ENCODE assay signal across 21 mouse cellular contexts in genomic region chr8:54899444-54899843, GRCm38 (mm10). TPM values are rescaled to one million over a fixed set of nuclear protein-coding genes. Genes with fewer than 3 reads are reported as not detected.
DNase-seq lines count a peak whose midpoint lies in the region; TF ChIP-seq lines count a peak whose summit lies in the region.
"Had no signal": no experiment of that assay in that cellular context is flagged by ENCODE, and none has a peak within 500 bp of the region (broad histone marks: within the 10 kb centered on the region; RNA-seq: fewer than 3 reads in every experiment).

No protein-coding gene starts in this region.

- no peak overlapping the region for H3K27ac ChIP-seq in CH12.LX (ENCODE audit: insufficient read depth, low read depth)
- H3K27ac ChIP-seq in ES-E14 (ENCODE audit: insufficient read depth, low read depth, low read length, poor library complexity, severe bottlenecking): no peak overlapping the region

- H3K4me3 ChIP-seq in CH12.LX (replicated peaks in 1 of 3; ENCODE audit: low read depth in 2 of 3, low read length in 2 of 3, poor library complexity in 1 of 3) (no peak overlapping the region), ES-E14 (ENCODE audit: insufficient read depth in 1 of 2, low read depth in 1 of 2, low read length in 2 of 2, poor library complexity in 1 of 2, severe bottlenecking in 1 of 2) (no peak overlapping the region)

- no peak for TF ChIP-seq POLR2A in CH12.LX (IDR thresholded peaks at IDR 0.05; ENCODE audit: low read depth, low read length)

- H3K4me2 ChIP-seq in CH12.LX (ENCODE audit: insufficient read depth, low read depth, poor library complexity, severe bottlenecking): no peak overlapping the region

- no peaks in the 10 kb centered on the region for H3K79me2 ChIP-seq in CH12.LX (replicated peaks; ENCODE audit: control insufficient read depth, extremely low read depth, insufficient read depth, poor library complexity, severe bottlenecking)

- no peak overlapping the region for H3K9ac ChIP-seq in CH12.LX (ENCODE audit: insufficient read depth, low read depth)
- H3K9ac ChIP-seq in ES-E14 (ENCODE audit: insufficient read depth, low read depth, low read length, poor library complexity, severe bottlenecking): no peak overlapping the region

- no peaks in the 10 kb centered on the region for H3K4me1 ChIP-seq in CH12.LX (ENCODE audit: control insufficient read depth in 1 of 2, insufficient read depth in 2 of 2)
- no peaks in the 10 kb centered on the region for H3K4me1 ChIP-seq in ES-E14 (ENCODE audit: control insufficient read depth in 2 of 2, insufficient read depth in 2 of 2, low read length in 2 of 2, poor library complexity in 1 of 2)

- H3K9me3 ChIP-seq in CH12.LX (replicated peaks; ENCODE audit: low read length) (no peaks in the 10 kb centered on the region), ES-E14 (ENCODE audit: control insufficient read depth, insufficient read depth, low read depth, low read length) (no peaks in the 10 kb centered on the region)
- H3K9me3 ChIP-seq: G1E had no signal

- TF ChIP-seq EP300 in CH12.LX (IDR thresholded peaks at IDR 0.05; ENCODE audit: low read length): no peak

- H3K36me3 ChIP-seq in CH12.LX (replicated peaks in 1 of 2; ENCODE audit: control insufficient read depth in 1 of 2, insufficient read depth in 1 of 2, low read length in 1 of 2) (no peaks in the 10 kb centered on the region), ES-E14 (ENCODE audit: control insufficient read depth, insufficient read depth, low read length, poor library complexity, severe bottlenecking) (no peaks in the 10 kb centered on the region)
- H3K36me3 ChIP-seq: G1E had no signal

- no peak for TF ChIP-seq RAD21 in CH12.LX (IDR thresholded peaks at IDR 0.05; ENCODE audit: low read depth, low read length)

- dilution Hi-C loops in CH12.LX (cut with MboI; ENCODE audit: extremely low pct_ligation_motif_present, extremely low pct_unique_long_range_greater_than_20kb, low sequenced_read_pairs): no loop called here

- no peak for TF ChIP-seq CTCF in CH12.LX (conservative IDR thresholded peaks at IDR 0.05 in 1 of 2, IDR thresholded peaks at IDR 0.05 in 1 of 2; ENCODE audit: low read depth in 2 of 2, low read length in 2 of 2)

- DNase-seq in CH12.LX (ENCODE audit: extremely low read depth): no peak
- no peak for DNase-seq in ES-E14 (ENCODE audit: low read depth, low spot score)
- no peak for DNase-seq in cerebellum, postnatal 25 days
- DNase-seq in right cerebral cortex, postnatal 25 days: no peak
- DNase-seq: adrenal gland, adult 2 months; adrenal gland, adult 8-10 months; adrenal gland, postnatal 10 days; adrenal gland, postnatal 14 days; adrenal gland, postnatal 25 days; adrenal gland, postnatal 36 days; B cell, adult 2 months; cerebellum, adult 11 months; cerebellum, adult 11-12 months; cerebellum, adult 18-20 months; cerebellum, adult 2 months; cerebellum, adult 8-10 months had no signal

- in situ Hi-C loops in CH12.LX (cut with MboI; ENCODE audit: low pct_ligation_motif_present, low pct_unique_long_range_greater_than_20kb, low sequenced_read_pairs) (no loop called here), ES-E14 (cut with MboI; ENCODE audit: low sequenced_read_pairs in 2 of 2, unreplicated experiment in 2 of 2) (no loop called here)

- no peaks in the 10 kb centered on the region for H3K27me3 ChIP-seq in CH12.LX (replicated peaks)

TF ChIP-seq in CH12.LX, 34 proteins besides CTCF, POLR2A, EP300 and RAD21:
- peak; percentile 76 for TF ChIP-seq MAFK (IDR thresholded peaks at IDR 0.05; ENCODE audit: insufficient replicate concordance, low read length)
- no peak for TF ChIP-seq MEF2A (IDR thresholded peaks at IDR 0.05; ENCODE audit: borderline replicate concordance, low read depth, low read length)
- no peak for TF ChIP-seq BHLHE40 (IDR thresholded peaks at IDR 0.05; ENCODE audit: low read depth, low read length)

TF ChIP-seq in ES-E14, 5 proteins besides CTCF, POLR2A, EP300 and RAD21:
- no peak for TF ChIP-seq HCFC1 (IDR thresholded peaks at IDR 0.05; ENCODE audit: borderline replicate concordance, insufficient read depth, low read length)
- no peak for TF ChIP-seq ZC3H11A (IDR thresholded peaks at IDR 0.05; ENCODE audit: borderline replicate concordance, low read depth, low read length)
- peak; percentile 63; the same call in 1 of the 2 replicates for TF ChIP-seq MAFK (IDR thresholded peaks at IDR 0.05; ENCODE audit: insufficient read depth, low read depth, low read length)

RNA-seq across cellular contexts. Expression of gene Wdr17, which starts 12.5 kb away (rescaled TPM):
- 0.13 and 0.34 TPM in 2 replicates for total RNA-seq in CH12.LX (2012; rRNA removed)
- total RNA-seq in CH12.LX (2014; rRNA removed): 0.59 and 0.64 TPM in 2 replicates
- polyA plus RNA-seq in CH12.LX (2012; ENCODE audit: insufficient read length, low read depth): 0.60 and 0.83 TPM in 2 replicates
- total RNA-seq in ES-E14 (2012; rRNA removed): 1.1 and 1.2 TPM in 2 replicates
- total RNA-seq: adrenal gland, postnatal 14 days; MEL had no signal
- polyA plus RNA-seq: adrenal gland, adult 2 months; C2C12; CD4-positive, CD25-positive, alpha-beta regulatory T cell, adult 4 months; G1E had no signal

RNA-seq across cellular contexts. Expression of gene Gpm6a, which starts 55.2 kb away (rescaled TPM):
- total RNA-seq in CH12.LX (2012; rRNA removed) (6.4 and 8.3 TPM in 2 replicates), CH12.LX (2014; rRNA removed) (20.5 and 21.9 TPM in 2 replicates), ES-E14 (2012; rRNA removed) (0.37 and 0.85 TPM in 2 replicates)
- polyA plus RNA-seq in CH12.LX (2012; ENCODE audit: insufficient read length, low read depth): 5.5 and 5.8 TPM in 2 replicates
- total RNA-seq: G1E, MEL had no signal
- polyA plus RNA-seq: C2C12; CD4-positive, CD25-positive, alpha-beta regulatory T cell, adult 4 months; G1E; Patski had no signal
